Mouse (Mus musculus): ENCODE results near the gene Pnldc1.
"Not testable (repeated sequence)": the region's sequence is repeated elsewhere in the genome, so short reads cannot be mapped to it uniquely, and the experiment has no call there.

The Pnldc1 gene

DNA sequence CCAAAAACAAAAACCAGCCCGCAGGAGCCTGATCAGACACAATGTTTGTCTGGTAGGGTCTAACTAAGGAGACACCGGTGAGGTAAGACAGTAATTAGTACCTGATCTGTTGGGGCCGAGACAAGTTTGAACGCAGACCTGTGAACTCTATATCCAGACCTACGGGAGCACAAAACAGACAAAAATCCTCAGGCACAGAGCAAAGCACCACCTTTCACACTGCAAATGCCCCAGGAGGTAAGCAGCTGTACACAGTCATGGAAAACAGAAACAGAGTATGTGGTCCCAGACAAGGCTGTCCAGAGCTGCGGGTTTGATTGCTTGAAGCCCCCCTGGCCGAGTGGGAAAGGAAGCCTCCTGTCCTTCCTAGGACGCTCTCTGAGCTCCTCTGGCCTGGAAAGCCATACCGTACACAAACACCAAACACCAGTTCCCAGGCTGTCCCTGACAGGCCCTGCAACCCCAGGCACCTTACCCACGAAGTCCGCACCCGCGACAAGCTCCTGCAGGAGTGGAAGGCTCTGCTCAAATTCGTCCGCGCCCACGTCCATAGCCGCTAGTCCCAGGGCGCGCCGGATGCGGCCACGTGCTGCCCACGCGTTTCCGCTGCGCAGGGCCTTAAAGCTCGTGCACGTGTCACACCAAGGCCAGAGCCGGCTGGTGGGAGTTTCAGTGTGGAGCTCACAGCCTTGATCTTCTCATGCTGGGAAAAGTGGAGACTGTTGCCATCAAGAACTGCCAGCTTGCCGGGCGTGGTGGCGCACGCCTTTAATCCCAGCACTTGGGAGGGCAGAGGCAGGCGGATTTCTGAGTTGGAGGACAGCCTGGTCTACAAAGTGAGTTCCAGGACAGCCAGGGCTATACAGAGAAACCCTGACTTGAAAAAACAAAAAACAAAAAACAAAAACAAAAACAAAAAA lies at the start of gene Pnldc1:
TSS of gene Pnldc1 (minus strand) at position 870 of the 920 bp plus-strand sequence.
- DNase-seq (ENCODE audit: extremely low read depth, low read depth, low spot score): no peak

DNA sequence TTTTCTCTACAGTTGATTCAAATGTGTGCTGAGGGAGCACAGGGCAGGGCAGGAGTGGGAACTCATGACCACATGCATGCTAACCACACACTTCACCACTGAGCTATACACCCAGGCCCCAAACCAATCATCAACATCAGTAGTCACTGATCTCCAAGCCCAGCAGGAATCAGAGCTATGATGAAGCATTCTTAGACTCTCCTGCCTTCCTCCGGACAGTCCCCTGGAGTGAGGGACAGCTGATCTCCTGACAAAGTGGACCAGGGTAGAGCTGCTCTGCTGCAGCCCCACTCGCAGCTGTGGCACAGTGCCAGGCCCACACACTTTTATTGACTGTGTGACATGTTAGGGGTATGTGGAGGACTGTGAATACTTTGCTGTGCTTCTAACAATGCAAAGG lies 49.3 kb upstream of the Pnldc1 start:
- DNase-seq (ENCODE audit: extremely low read depth, low read depth, low spot score): not testable (repeated sequence)

DNA sequence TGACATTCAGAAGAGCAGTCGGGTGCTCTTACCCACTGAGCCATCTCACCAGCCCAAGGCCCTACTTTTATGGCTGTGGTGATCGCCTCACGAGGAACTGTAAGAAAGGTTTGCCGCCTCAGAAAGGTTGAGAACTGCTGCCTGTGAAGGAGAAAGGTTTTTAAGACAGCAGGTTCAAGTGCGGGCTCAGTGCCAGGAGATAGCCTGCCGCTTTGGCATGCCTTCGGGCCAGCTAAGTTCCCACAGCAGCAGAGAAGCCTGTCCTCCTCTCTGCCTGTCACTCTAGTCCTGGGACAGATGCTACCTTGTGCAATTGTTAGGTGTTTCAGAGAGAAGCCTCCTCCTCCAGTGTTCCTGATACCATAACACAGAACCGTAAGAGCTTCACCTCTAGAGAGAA lies 46.6 kb upstream of the Pnldc1 start:
- DNase-seq (ENCODE audit: extremely low read depth, low read depth, low spot score): no peak

DNA sequence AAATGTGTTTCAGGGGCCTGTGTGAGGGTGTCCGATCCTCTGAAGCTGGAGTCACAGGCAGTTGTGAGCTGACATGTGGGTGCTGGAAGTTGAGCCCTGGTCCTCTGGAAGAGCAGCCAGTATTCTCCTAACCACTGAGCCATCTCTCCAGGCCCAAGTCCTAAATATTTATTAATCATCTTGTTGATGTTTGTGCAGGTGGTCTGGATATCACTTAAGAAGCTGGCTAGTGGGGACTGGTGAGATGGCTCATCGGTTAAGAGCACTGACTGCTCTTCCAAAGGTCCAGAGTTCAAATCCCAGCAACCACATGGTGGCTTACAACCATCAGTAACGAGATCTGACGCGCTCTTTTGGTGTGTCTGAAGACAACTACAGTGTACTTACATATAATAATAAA lies 39.6 kb upstream of the Pnldc1 start:
- DNase-seq (ENCODE audit: extremely low read depth, low read depth, low spot score): no peak

DNA sequence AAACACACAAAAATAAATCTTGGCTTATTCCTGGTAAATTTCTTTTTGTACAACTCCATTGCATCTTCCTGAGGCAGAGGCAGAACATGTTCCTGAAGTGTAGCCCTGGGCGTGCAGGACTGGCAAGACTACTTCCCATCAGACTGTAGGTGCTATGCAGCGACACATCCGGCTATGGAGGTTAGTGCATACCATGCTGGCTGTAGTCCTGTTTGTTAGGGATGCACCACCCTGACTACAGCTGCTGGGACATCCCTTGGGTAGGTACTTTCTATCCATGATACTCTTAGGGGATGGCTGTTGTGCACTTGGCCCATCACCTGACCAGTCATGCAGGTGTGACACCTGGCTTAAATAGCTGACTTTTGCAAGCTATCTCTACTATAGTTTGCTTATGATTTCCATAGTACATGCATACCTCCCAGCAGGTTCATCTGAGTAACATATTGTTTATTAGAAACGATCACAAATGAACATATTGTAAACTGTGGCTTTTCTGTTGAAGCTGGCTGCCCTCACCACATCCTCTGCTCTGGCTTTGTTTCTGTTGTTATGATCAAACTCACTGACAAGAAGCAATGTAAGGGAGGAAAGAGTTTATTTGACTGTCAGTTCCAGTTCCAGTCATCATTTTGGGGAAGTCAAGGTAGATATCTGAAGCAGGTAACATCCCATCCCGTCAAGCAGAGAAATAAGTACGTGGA lies 32.6 kb upstream of the Pnldc1 start:
- no peak for DNase-seq (ENCODE audit: extremely low read depth, low read depth, low spot score)

DNA sequence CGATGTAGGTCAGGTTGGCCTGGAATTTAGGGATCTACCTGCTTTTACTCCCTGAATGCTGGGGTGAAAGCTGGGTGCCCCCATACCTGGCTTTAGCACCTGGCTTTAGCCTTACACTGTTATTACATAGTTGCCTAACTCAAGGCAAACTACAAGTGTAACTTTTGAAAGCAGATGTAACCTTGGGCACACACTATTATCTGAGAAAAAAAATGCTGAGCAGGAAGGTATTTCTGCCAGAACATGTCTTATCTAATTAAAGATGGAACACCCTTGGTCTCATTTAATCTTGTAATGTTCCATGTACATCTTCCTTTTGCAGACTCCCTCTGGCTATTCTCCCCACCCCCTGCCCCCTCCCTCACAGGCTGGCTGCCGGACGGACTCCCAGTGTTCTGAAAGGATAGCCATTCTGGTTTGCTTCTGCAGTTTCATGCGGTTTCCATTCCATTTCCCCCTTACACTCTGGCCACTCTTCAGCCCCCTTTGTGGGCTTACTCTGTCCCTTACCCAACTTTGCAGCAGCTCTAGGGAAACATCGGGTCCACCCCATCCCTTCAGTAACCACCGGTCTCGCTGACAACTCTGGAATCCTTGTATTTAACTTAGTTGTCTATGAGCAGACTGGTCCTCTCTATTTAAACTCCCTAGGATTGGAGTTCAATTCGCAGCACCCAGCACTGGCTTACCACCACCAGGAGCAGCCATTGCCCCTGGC lies 31.7 kb upstream of the Pnldc1 start:
- DNase-seq (ENCODE audit: extremely low read depth, low read depth, low spot score): no peak

DNA sequence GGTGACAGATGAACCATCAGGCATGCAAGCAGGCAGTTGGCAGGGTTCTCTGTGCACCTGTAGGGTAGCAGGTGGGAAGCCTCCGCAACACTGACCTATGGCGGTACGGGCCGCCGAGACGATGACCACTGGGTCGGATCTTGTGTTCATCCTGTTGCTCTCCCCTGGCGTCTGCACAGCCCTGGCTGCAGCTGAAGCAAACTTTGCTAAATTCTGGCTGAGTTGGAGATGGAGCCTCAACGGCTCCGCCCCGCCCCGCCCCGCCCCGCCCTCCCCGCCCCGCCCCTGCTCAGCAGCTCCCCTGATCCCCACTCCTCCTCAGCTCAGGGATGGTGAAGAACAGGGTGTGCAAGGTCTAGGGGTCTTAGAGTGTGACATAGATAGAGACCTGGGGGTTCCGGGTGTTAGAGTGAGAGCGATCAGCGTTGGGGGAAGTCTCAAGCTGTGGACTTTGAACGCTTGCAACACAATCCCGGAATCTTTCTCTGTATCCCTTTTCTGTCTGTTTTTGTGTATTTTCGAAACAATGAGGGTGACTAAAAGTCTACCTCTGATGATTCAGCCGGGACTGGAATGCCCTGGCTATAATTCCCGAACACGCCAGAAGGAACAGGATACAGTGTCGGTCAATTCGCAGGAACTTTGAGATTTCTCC lies 30.2 kb upstream of the Pnldc1 start, which contains the start of gene Acat3:
TSS of gene Acat3 (minus strand) at position 450 of the 655 bp plus-strand sequence.
- no peak for DNase-seq (ENCODE audit: extremely low read depth, low read depth, low spot score)

DNA sequence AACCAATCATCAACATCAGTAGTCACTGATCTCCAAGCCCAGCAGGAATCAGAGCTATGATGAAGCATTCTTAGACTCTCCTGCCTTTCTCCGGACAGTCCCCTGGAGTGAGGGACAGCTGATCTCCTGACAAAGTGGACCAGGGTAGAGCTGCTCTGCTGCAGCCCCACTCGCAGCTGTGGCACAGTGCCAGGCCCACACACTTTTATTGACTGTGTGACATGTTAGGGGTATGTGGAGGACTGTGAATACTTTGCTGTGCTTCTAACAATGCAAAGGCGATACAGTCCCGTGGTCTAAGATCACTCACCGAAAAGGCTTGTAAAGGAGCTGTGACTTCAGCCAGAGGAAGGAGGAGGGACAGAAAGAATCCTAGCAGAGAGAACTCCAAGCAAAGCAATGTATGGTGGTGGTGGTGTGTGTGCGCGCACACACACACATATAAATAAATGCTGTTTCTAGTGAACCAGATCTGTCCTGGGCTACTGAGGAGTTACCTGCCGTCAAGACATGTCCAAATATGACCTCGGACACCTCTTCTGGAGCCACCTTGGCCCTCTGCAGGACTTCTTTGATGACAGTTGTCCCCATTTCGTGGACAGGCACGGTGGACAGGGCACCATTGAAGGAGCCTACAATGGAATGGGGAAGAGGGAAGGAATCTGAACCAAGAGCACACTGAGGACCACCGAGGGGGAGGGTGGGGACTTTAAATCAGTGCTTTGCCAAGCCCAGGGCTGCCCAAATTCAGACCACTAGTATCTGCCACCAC lies 29.5 kb upstream of the Pnldc1 start:
- not testable (repeated sequence) for DNase-seq (ENCODE audit: extremely low read depth, low read depth, low spot score)

DNA sequence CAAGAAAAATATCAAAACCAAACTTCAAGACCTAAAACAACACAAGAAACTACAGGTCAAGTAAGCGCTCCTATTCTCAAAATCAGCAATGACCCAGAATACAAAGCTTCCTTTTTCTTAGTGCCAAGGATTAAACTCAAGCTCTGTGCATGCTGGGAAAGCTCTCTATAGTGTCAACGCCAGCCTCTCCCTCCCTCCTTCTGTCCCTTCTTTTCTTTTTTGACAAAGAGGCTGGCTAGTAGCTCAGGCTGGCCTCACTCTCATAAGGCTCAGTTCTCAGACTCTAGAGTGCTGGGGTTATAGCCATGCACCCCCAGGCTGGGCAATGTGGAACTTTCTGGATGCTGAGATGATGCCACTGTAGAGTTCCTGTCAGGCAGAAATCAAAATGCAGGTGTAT lies 28.0 kb upstream of the Pnldc1 start:
- no peak for DNase-seq (ENCODE audit: extremely low read depth, low read depth, low spot score)

DNA sequence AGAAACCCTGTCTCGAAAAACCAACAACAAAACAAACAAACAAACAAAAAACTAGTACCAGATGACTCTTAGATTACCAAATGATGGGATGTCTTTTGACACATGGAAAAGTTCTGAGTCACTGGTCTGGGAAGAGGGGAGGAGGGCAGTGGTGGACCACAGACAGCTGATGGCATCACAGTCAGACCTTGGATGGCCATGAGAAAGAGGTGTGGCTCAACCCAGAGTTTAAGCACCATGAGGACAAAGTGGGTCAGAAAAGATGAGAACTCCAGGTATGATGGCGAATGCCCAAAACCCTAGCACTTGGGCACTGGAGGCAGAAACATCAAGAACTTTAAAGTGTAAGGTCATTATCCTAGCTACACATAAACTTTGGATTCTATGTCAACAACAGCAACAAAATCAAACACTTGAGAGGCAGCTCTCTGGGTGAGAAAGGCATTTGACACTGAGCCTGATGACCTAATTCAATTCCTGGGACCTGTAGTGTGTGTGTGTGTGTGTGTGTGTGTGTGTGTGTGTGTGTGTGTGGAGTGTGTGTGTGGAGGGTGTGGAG lies 27.5 kb upstream of the Pnldc1 start:
- DNase-seq (ENCODE audit: extremely low read depth, low read depth, low spot score): no peak

DNA sequence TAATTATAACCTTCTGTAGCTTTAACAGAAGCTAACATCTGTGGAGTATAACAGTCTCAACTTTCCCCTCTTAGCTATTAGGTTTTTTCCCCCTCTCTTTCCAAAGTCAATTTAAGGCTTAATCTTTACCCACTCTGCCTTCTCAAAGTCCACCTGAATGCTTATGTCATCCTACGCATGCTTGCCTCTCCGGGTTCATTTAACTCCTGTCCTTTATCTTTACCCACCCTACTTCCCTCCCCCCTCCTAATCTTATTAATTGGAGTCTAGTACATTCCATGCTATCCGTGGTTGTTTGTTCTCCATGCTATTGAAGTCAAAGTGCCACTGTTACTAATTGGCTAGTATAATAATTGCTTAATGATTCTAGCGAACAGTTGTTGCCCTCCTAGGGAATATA lies 25.7 kb upstream of the Pnldc1 start:
- DNase-seq (ENCODE audit: extremely low read depth, low read depth, low spot score): no peak

DNA sequence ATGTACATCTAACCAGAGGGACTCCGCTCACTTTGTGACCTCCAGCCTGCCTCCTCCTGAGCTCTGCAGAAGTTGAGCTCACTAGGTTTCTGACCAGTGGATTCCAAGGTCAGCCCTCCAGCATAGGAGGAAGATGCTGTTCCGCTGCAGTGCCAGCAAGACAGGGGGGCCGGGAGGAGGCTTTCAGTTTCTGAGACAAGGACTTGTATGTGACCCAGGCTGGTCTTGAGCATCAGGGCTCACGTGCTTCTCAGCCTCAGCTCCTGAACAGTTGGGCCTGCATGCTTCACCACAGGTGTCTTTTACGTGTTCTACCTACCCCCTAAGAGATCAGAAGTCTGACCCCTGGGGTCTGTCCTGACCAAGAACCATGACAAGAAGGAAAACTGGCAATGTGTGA lies 21.5 kb upstream of the Pnldc1 start:
- DNase-seq (ENCODE audit: extremely low read depth, low read depth, low spot score): not testable (repeated sequence)

DNA sequence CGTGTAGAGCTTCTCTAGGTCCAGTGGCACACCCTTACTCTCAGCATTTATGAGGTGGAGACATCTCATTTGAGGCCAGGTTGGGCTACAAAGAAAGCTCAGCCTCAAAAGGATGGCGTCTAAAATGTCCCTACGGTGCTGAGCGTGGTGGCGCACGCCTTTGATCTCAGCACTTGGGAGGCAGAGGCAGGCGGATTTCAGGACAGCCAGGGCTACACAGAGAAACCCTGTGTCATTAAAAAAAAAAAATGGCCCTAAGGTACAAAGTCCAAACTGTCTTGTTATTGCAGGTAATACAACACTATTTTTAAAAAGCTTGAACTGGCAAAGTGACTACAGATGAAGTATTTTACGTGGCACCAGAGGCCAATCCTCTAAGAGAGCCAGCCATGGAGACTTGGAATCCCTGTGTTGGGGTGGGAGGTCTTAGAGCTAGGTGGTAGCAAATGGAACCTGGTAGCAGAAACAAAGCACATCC lies 15.7 kb upstream of the Pnldc1 start:
- DNase-seq (ENCODE audit: extremely low read depth, low read depth, low spot score): no peak

DNA sequence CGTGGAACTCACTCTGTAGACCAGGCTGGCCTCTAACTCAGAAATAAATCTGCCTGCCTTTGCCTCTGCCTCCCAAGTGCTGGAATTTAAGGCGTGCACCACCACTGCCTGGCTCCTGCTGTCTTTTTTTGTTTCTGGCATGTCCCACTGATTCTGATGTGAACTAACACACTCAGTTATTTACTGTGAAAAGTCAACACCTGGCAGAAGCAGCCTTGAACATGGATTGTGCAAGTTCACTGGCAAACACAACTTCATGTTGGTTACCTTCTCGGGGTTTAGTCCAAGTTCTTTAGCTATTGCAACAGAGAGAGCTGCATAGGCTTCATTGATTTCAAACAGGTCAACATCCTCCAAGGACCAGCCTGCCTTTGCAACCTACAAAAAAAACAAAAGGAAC lies 15.0 kb upstream of the Pnldc1 start:
- DNase-seq (ENCODE audit: extremely low read depth, low read depth, low spot score): peak; percentile 69

DNA sequence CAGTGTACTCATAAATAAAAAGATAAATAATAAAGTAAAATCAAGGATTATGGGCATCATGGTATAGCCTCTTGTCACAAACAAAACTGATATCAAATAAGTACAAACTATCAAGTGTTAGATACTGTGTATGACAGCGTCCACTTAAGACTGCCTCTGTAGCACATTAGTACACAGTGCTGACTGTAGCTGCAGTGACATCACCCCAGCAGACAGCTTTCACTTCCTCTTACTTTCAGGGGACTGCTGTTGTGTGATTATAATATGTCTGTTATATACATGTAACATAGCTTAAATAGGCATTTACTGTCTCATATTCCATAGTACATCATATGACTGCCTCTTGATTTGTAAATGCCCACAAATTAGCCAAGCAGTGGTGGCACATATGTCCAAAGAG lies 11.0 kb upstream of the Pnldc1 start:
- no peak for DNase-seq (ENCODE audit: extremely low read depth, low read depth, low spot score)

DNA sequence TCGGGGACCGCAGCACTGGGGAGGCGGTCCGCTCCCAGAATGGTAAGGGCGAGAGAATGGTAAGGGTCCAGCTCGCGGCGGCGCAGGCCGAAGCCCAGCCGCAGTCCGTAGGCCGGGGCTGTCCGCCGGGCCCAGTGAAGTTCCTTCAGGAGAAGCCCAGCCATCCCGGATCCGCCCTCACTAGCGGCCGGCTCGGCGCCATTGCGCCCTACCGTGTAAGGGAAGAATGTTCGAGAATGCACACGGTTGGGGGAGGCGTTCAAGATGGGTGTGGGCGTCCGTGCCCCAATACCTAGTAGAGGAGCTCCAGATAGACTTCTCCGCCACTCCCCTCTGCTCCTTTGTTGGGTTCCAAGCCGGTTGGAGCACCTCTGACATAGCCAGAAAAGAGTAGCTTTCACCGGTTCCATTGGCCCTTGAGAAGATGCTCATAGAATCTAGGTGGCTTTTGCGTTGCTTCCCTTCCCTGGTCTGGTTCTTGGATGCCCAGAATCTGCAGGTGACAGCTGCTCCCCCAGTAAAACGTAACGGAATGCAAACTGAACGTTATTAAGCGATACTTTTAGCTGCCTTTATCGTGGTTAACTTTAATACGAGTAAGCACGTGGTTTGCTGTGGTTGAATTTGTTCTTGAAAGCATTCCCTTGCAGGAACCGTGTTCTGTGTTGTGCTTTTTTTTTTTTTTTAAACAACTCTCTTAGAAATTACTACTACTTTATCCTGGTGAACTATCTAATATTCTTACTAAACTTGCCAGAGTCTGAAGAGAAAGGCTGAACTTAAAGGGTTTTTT lies 6.8 kb upstream of the Pnldc1 start:
- DNase-seq (ENCODE audit: extremely low read depth, low read depth, low spot score): no peak

DNA sequence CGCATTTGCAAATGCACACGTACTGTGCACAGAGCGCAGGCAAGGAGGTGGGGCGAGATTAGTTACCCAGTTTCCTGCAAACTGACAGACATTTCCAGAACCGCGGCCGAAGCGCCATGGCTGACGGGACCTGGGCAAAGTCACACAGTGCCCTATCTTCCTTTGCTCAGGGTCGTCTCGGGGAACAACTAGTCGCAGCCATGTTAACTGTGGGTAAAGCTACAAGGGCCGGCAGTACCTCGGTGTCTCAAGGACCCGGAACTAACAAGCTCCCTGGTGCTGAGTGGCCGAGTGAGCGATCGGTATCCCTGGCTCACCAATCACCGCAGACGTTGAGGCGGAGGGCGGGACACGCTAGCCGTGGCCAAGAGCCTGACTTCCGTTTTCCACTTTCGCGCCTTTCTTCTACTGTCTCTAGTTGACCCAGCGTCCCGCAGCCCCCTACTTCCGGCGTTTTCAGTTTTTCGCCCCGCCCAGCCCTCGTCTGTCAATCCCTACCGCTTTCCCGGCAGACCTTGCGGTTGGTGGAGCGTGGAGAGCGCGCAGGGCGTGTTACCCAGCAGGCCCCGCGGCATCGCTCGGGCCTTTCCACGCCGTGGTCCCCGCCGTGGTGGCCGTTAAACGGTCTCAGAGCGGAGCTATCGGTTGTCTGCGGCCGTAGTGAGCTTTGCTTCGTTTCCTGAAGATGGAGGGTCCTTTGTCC lies 6.0 kb upstream of the Pnldc1 start, which contains the start of gene Mrpl18:
TSS of gene Mrpl18 (minus strand) at position 465 of the 703 bp plus-strand sequence.
- DNase-seq (ENCODE audit: extremely low read depth, low read depth, low spot score): peak; percentile 92

DNA sequence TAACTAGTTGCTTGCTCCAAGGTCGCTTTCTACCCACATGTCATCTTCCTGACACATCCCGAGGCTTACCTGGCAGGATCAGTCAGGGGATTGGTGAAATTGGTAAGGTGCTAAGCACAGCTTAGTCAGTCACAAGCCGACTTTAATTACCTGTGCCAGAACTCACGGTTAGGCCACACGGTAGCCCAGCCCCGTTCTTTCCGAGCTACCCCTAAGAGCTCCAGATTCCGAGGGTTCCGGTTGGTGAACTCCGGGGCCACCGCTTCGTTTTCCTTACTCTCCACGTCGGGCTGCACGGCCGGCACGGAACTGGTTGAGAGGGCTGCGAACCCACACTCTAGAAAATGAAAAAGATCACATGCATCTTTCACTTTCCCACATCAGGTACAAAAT lies 5.5 kb upstream of the Pnldc1 start, which contains the start of gene Tcp1:
TSS of gene Tcp1 (plus strand) at position 214 of the 393 bp plus-strand sequence.
- no peak for DNase-seq (ENCODE audit: extremely low read depth, low read depth, low spot score)
